Mouse (Mus musculus) MEL (cell line): ENCODE data around the gene Smn1. TPM values are rescaled to one million over a fixed set of nuclear protein-coding genes. Genes with fewer than 3 reads are reported as not detected.
A peak's percentile ranks its signal among the peaks of the same experiment; 100 is the strongest.

Source experiments
- DNase-seq: peaks from one replicate; pipeline ENCODE4 v3.0.0; 2011; ENCODE audit warnings: low read depth, low spot score
- H3K27ac ChIP-seq: 2 replicates; pipeline ENCODE4 v1.5.1; 2012; ENCODE audit warnings: low read depth, mild to moderate bottlenecking, control low read depth, low read length, moderate library complexity; ENCODE audit not compliant: control insufficient read depth
- H3K27me3 ChIP-seq, 2 experiments: fragments of 150-350 bp in 1 of 2; sonication (generic) in 1 of 2; 2 replicates each; pipeline ENCODE4 v1.6.1; 2012; ENCODE audit warnings: low read length in 2 of 2, mild to moderate bottlenecking in 2 of 2, improper control_type of control experiment in 1 of 2, moderate library complexity in 1 of 2; ENCODE audit not compliant: insufficient read depth in 2 of 2, control insufficient read depth in 1 of 2
- H3K36me3 ChIP-seq, 2 experiments: 2 replicates each; pipeline ENCODE4 v1.6.1; 2012 to 2014; ENCODE audit warnings: low read length in 2 of 2, improper control_type of control experiment in 1 of 2, inconsistent platforms in 1 of 2, mild to moderate bottlenecking in 1 of 2; ENCODE audit not compliant: insufficient read depth in 2 of 2, control insufficient read depth in 1 of 2
- H3K4me1 ChIP-seq, 2 experiments: fragments of 150-350 bp in 1 of 2; sonication (generic) in 1 of 2; 2 replicates each; pipeline ENCODE4 v1.6.1; 2012; ENCODE audit warnings: low read length in 2 of 2, improper control_type of control experiment in 1 of 2, mild to moderate bottlenecking in 1 of 2; ENCODE audit not compliant: insufficient read depth in 2 of 2, control insufficient read depth in 1 of 2
- H3K4me3 ChIP-seq, 2 experiments: fragments of 150-350 bp in 1 of 2; sonication (generic) in 1 of 2; 2 replicates each; pipeline ENCODE4 v1.5.1; 2012; ENCODE audit warnings: low read depth in 2 of 2, low read length in 2 of 2, mild to moderate bottlenecking in 2 of 2, moderate library complexity in 2 of 2, control low read depth in 1 of 2, improper control_type of control experiment in 1 of 2; ENCODE audit not compliant: control insufficient read depth in 1 of 2, insufficient read depth in 1 of 2
- H3K79me2 ChIP-seq: 2 replicates; pipeline ENCODE4 v1.6.1; 2012; ENCODE audit warnings: mild to moderate bottlenecking, low read length, moderate library complexity; ENCODE audit not compliant: control insufficient read depth, poor library complexity, insufficient read depth
- H3K9ac ChIP-seq: 2 replicates; pipeline ENCODE4 v1.6.1; 2012; ENCODE audit warnings: low read depth, mild to moderate bottlenecking, control low read depth, low read length, moderate library complexity; ENCODE audit not compliant: control insufficient read depth, poor library complexity, severe bottlenecking
- H3K9me3 ChIP-seq: fragments of 150-350 bp; sonication (generic); replicated peaks from 2 replicates; pipeline ENCODE4 v1.6.1; 2012; ENCODE audit warnings: mild to moderate bottlenecking, low read length, improper control_type of control experiment, moderate library complexity; ENCODE audit not compliant: insufficient read depth
- E2F4 ChIP-seq: IDR thresholded peaks from 2 replicates; pipeline ENCODE4 v1.6.1; 2011; ENCODE audit warnings: low read depth, low read length, improper control_type of control experiment, borderline replicate concordance
- GABPA ChIP-seq: IDR thresholded peaks from 2 replicates; pipeline ENCODE4 v1.6.1; 2012; ENCODE audit warnings: low read depth, mild to moderate bottlenecking, inconsistent platforms, low read length, improper control_type of control experiment, moderate library complexity
- MAX ChIP-seq: IDR thresholded peaks from 2 replicates; pipeline ENCODE4 v1.6.1; 2011; ENCODE audit warnings: low read length, improper control_type of control experiment
- MEF2A ChIP-seq: IDR thresholded peaks from 2 replicates; pipeline ENCODE4 v1.6.1; 2014; ENCODE audit warnings: low read depth, mild to moderate bottlenecking, inconsistent platforms, low read length, improper control_type of control experiment; ENCODE audit not compliant: poor library complexity, insufficient replicate concordance, severe bottlenecking; ENCODE audit errors: extremely low read depth
- MYB ChIP-seq: IDR thresholded peaks from 2 replicates; pipeline ENCODE4 v1.6.1; 2011; ENCODE audit warnings: mild to moderate bottlenecking, low read depth, low read length, improper control_type of control experiment
- MYC ChIP-seq: IDR thresholded peaks from 2 replicates; pipeline ENCODE4 v1.6.1; 2011; ENCODE audit warnings: low read depth, mild to moderate bottlenecking, low read length, improper control_type of control experiment, moderate library complexity
- NRF1 ChIP-seq: IDR thresholded peaks from 2 replicates; pipeline ENCODE4 v1.6.1; 2014; ENCODE audit warnings: low read depth, mild to moderate bottlenecking, inconsistent platforms, low read length, improper control_type of control experiment, moderate library complexity; ENCODE audit not compliant: poor library complexity, insufficient read depth, severe bottlenecking
- POLR2AphosphoS2 ChIP-seq: IDR thresholded peaks from 2 replicates; pipeline ENCODE4 v1.6.1; 2011; ENCODE audit warnings: low read length, improper control_type of control experiment
- TBP ChIP-seq: IDR thresholded peaks from 2 replicates; pipeline ENCODE4 v1.8.0; 2011; ENCODE audit warnings: low read depth, low read length, improper control_type of control experiment
- ZNF384 ChIP-seq: IDR thresholded peaks from 2 replicates; pipeline ENCODE4 v1.6.1; 2012; ENCODE audit warnings: low read depth, mild to moderate bottlenecking, inconsistent platforms, low read length, improper control_type of control experiment
- polyA plus RNA-seq, 2 experiments: library from polyadenylated mRNA; stranded (reverse) in 1 of 2; unstranded in 1 of 2; fragments of >175 nt in 1 of 2; fragments of >200 nt in 1 of 2; gene quantifications; 2 replicates each; pipeline versions ENCODE4 v1.2.1 to v1.2.4; 2012; ENCODE audit warnings: low replicate concordance in 2 of 2, low read depth in 1 of 2; ENCODE audit not compliant: insufficient read length in 2 of 2, insufficient read depth in 1 of 2, missing spikeins in 1 of 2
- total RNA-seq: library from RNA; depleted of rRNA; stranded (reverse); fragments of 300-350 nt; gene quantifications from 2 replicates; pipeline ENCODE4 v1.2.3, GENCODE M21; 2012

Smn1 gene
- total and polyA plus RNA-seq, 3 experiments = 49.0 to 124 TPM; not detected in 1

GRCm38 (mm10) chr13:100125258-100125643, 599 bp downstream of the Smn1 start:
- Histone ChIP-seq H3K9ac (peak overlapping the region; percentile 95), H3K36me3 (peaks cover 0 to 11% of the 10 kb centered on the region in 2 experiments), H3K27me3 (no peaks in the 10 kb centered on the region), H3K79me2 (peaks cover 18% of the 10 kb centered on the region), H3K4me1 (peaks cover 0 to 7% of the 10 kb centered on the region in 2 experiments; a peak in 3 of 4 replicates), H3K27ac (no peak overlapping the region), H3K4me3 (peak overlapping the region; percentile 92 to 98), H3K9me3 (no peaks in the 10 kb centered on the region)
- no peak for DNase-seq
- TF ChIP-seq MAX (0 out of 2 replicates have a peak, but pooled peaks have one; percentile 2), MEF2A (no peak)

- TF ChIP-seq GABPA (no peak), MYC (no peak)
- H3K79me2 ChIP-seq = no peaks in the 10 kb centered on the region
- no peak overlapping the region for H3K9ac ChIP-seq
- H3K27ac ChIP-seq = no peak overlapping the region
- H3K4me1 ChIP-seq = no peaks in the 10 kb centered on the region
- H3K36me3 ChIP-seq = peaks cover 0 to 3% of the 10 kb centered on the region in 2 experiments; a peak in 2 of 4 replicates
- no peak for DNase-seq
- H3K4me3 ChIP-seq = no peak overlapping the region
- H3K27me3 ChIP-seq = no peaks in the 10 kb centered on the region
- no peaks in the 10 kb centered on the region for H3K9me3 ChIP-seq
Observed at GRCm38 (mm10) chr13:100141646-100142314, 17.1 kb downstream of the Smn1 start.

- H3K36me3 ChIP-seq = no peaks in the 10 kb centered on the region
- H3K4me3 ChIP-seq = no peak overlapping the region
- no peaks in the 10 kb centered on the region for H3K79me2 ChIP-seq
- no peaks in the 10 kb centered on the region for H3K27me3 ChIP-seq
- H3K27ac ChIP-seq = no peak overlapping the region
- DNase-seq = no peak
- no peaks in the 10 kb centered on the region for H3K4me1 ChIP-seq
- TF ChIP-seq TBP (no peak), MYB (no peak), MYC (no peak), NRF1 (no peak), GABPA (no peak), ZNF384 (no peak), POLR2AphosphoS2 (no peak), E2F4 (no peak), MEF2A (no peak), MAX (no peak)
- H3K9ac ChIP-seq = no peak overlapping the region
- H3K9me3 ChIP-seq = no peaks in the 10 kb centered on the region
Observed at GRCm38 (mm10) chr13:100152659-100153058, 28.0 kb downstream of the Smn1 start.
